In the genomic region with DNA sequence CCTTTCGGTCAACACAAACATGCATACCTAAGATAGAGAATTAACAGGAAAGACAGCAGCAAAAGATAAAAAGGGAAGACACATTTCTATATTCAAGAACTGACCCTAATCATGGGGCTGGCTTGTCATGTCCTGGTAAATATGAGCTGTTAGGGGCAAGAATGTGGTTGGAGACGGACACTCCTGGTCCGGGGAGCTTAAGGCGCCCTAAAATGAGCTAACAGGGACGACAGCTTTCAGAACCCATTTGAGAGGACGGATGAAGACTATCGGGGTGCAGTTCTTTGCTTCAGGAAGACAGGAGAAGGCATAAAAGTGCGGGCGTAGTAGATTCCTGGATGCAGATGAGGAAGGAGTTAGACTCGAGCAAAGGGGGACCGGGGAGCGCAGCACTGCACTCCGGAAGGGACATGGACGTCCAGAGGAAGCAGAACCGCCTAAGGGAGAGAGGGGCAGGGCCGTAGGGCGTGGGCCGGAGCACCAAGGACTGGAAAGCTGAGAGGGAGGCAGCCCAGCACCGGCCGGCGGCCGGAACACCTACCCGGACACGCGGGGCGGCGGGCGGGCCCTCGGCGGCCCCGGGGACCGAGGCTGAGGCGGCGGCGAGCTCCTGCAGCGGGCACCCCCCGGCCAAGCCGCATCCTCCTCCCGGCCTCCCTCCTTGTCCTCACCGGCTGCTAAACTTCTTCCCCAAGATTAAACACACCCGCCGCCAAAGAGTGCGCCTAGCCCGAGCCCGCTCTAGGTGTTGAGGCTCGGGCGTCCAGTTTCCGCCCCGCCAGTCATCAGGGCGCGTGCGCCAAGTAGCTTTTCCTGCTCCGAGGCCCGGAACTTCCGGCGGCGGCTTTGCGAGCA, we compare ENCODE assay signal across 8 mouse cellular contexts. TPM values are rescaled to one million over a fixed set of nuclear protein-coding genes. Genes with fewer than 3 reads are reported as not detected.
A peak's percentile ranks its signal among the peaks of the same experiment; 100 is the strongest.
DNase-seq lines count a peak whose midpoint lies in the region; ATAC-seq lines count a peak whose summit lies in the region.

A gene (minus strand): TSS at position 805 of the 855 bp plus-strand sequence.

- peak; percentile 98 for ATAC-seq in hindbrain, embryonic 15.5 days (ENCODE audit: low FRiP score, low read depth)

- peak within 1 kb of the TSS; percentile 98 for H3K4me3 ChIP-seq in hindbrain, embryonic 15.5 days

- H3K4me1 ChIP-seq in hindbrain, embryonic 15.5 days (replicated peaks) = peaks cover 18% of the 10 kb centered on the region

- peak within 1 kb of the TSS; percentile 99 for H3K9ac ChIP-seq in hindbrain, embryonic 15.5 days

- 2% methylated on average over 58 of the region's 58 CpGs for WGBS in hindbrain, embryonic 15.5 days

- H3K27ac ChIP-seq in hindbrain, embryonic 15.5 days (replicated peaks) = peak within 1 kb of the TSS; percentile 76

- H3K9me3 ChIP-seq in hindbrain, embryonic 15.5 days = no peaks in the 10 kb centered on the region

- peak within 1 kb of the TSS; percentile 87 for H3K4me2 ChIP-seq in hindbrain, embryonic 15.5 days

- peak; percentile 79 for DNase-seq in T-cell, adult 2 months (ENCODE audit: low spot score)
- peak; percentile 89 to 91 for DNase-seq in cerebellum, postnatal 36 days
- peak; percentile 91 for DNase-seq in frontal cortex, postnatal 36 days (ENCODE audit: low spot score in 2 of 2)
- peak; percentile 87 to 88 for DNase-seq in layer of hippocampus, postnatal 36 days
- DNase-seq in lung, postnatal 25 days (ENCODE audit: low spot score) = peak; percentile 89
- DNase-seq in retina, adult 2 months (ENCODE audit: low read depth, low spot score) = peak; percentile 60
- peak; percentile 82 for DNase-seq in thymus, postnatal 25 days

- no peaks in the 10 kb centered on the region for H3K36me3 ChIP-seq in hindbrain, embryonic 15.5 days

- H3K27me3 ChIP-seq in hindbrain, embryonic 15.5 days = peaks cover 7% of the 10 kb centered on the region; the same call in 1 of the 2 replicates

RNA-seq across cellular contexts. Expression of the gene that starts here (rescaled TPM):
- 9.0 and 10.4 TPM in 2 replicates for polyA plus RNA-seq in hindbrain, embryonic 15.5 days (2015; fragmentation: Nextera tagmentation; extraction: Ambion mirVana)
- 10 to 100 TPM; 30.6 to 30.9 TPM for total RNA-seq in layer of hippocampus, postnatal 36 days (2021)

Comparison
In these comparisons a context has a peak if more than half of its experiments do, and no peak if none do; other contexts are left out.
1. Peak in every context shown above with its lines: DNase-seq, ATAC-seq, H3K4me3 ChIP-seq and H3K27ac ChIP-seq.